Mouse (Mus musculus): ENCODE data around the gene Mctp1. TPM values are rescaled to one million over a fixed set of nuclear protein-coding genes. Genes with fewer than 3 reads are reported as not detected.
"Not testable (repeated sequence)": the region's sequence is repeated elsewhere in the genome, so short reads cannot be mapped to it uniquely, and the experiment has no call there.

Gene Mctp1
- polyA plus RNA-seq, 1 experiment from 2014 or later: 0.10 TPM

GRCm38 (mm10) chr13:76420111-76420510, 35.8 kb downstream of the Mctp1 start:
- DNase-seq (ENCODE audit: low read depth, low spot score) (no peak), ATAC-seq (no peak)
- TF ChIP-seq CTCF (IDR thresholded peaks at IDR 0.05): no peak
- CTCF ChIA-PET: no interaction called here
- in situ Hi-C loops (cut with MboI; ENCODE audit: low pct_unique_long_range_greater_than_20kb): no loop called here
- POLR2A ChIA-PET: no interaction called here
- H3K27me3 ChIP-seq: no peaks in the 10 kb centered on the region

- in situ Hi-C loops (cut with MboI; ENCODE audit: low pct_unique_long_range_greater_than_20kb): no loop called here
- POLR2A ChIA-PET: no interaction called here
- CTCF ChIA-PET: interaction anchor here (0.6 kb wide), 1 partner anchor 23 kb away, joined by 3 read pairs; no protein-coding TSS in a partner anchor
- no peaks in the 10 kb centered on the region for H3K27me3 ChIP-seq
- DNase-seq (ENCODE audit: low read depth, low spot score) (no peak), ATAC-seq (no peak)
- no peak for TF ChIP-seq CTCF (IDR thresholded peaks at IDR 0.05)
These were observed 36.7 kb downstream of the Mctp1 start for GRCm38 (mm10) chr13:76421075-76421474.

GRCm38 (mm10) chr13:76422124-76422523, 37.8 kb downstream of the Mctp1 start:
- no peak for ATAC-seq
- TF ChIP-seq CTCF (IDR thresholded peaks at IDR 0.05): no peak
- CTCF ChIA-PET: no interaction called here
- DNase-seq (ENCODE audit: low read depth, low spot score): no peak
- H3K27me3 ChIP-seq: no peaks in the 10 kb centered on the region
- POLR2A ChIA-PET: no interaction called here
- in situ Hi-C loops (cut with MboI; ENCODE audit: low pct_unique_long_range_greater_than_20kb): no loop called here

GRCm38 (mm10) chr13:76429456-76429855, 45.1 kb downstream of the Mctp1 start:
- no peak for DNase-seq (ENCODE audit: low read depth, low spot score)
- TF ChIP-seq CTCF (IDR thresholded peaks at IDR 0.05): no peak
- no peaks in the 10 kb centered on the region for H3K27me3 ChIP-seq
- ATAC-seq: no peak
- ChIA-PET CTCF (interaction anchor here (1.4 kb wide), 2 partner anchors 13 kb away, joined by 4 read pairs; no protein-coding TSS in a partner anchor), POLR2A (no interaction called here)
- in situ Hi-C loops (cut with MboI; ENCODE audit: low pct_unique_long_range_greater_than_20kb): no loop called here

- in situ Hi-C loops (cut with MboI; ENCODE audit: low pct_unique_long_range_greater_than_20kb): no loop called here
- POLR2A ChIA-PET: no interaction called here
- TF ChIP-seq CTCF (IDR thresholded peaks at IDR 0.05): no peak
- DNase-seq (ENCODE audit: low read depth, low spot score): no peak
- no peak for ATAC-seq
- no peaks in the 10 kb centered on the region for H3K27me3 ChIP-seq
- CTCF ChIA-PET: interaction anchor here (1.4 kb wide), 2 partner anchors 13 to 14 kb away, joined by 4 read pairs; no protein-coding TSS in a partner anchor
These were observed 45.6 kb downstream of the Mctp1 start for GRCm38 (mm10) chr13:76429927-76430326.

- TF ChIP-seq CTCF (IDR thresholded peaks at IDR 0.05): no peak
- ChIA-PET CTCF (interaction anchor here (0.9 to 1.0 kb wide), 2 partner anchors 10 to 14 kb away, joined by 3 to 4 read pairs; no protein-coding TSS in a partner anchor), POLR2A (no interaction called here)
- in situ Hi-C loops (cut with MboI; ENCODE audit: low pct_unique_long_range_greater_than_20kb): no loop called here
- H3K27me3 ChIP-seq: no peaks in the 10 kb centered on the region
- DNase-seq (ENCODE audit: low read depth, low spot score) (no peak), ATAC-seq (no peak)
These were observed 47.6 kb downstream of the Mctp1 start for GRCm38 (mm10) chr13:76431946-76432345.

- no peak for DNase-seq (ENCODE audit: low read depth, low spot score)
- CTCF ChIA-PET: no interaction called here
- POLR2A ChIA-PET: no interaction called here
- ATAC-seq: no peak
- no peaks in the 10 kb centered on the region for H3K27me3 ChIP-seq
- no peak for TF ChIP-seq CTCF (IDR thresholded peaks at IDR 0.05)
- in situ Hi-C loops (cut with MboI; ENCODE audit: low pct_unique_long_range_greater_than_20kb): no loop called here
These were observed 49.1 kb downstream of the Mctp1 start for GRCm38 (mm10) chr13:76433438-76433837.

GRCm38 (mm10) chr13:76436426-76436825, 52.1 kb downstream of the Mctp1 start:
- POLR2A ChIA-PET: no interaction called here
- DNase-seq (ENCODE audit: low read depth, low spot score) (no peak), ATAC-seq (no peak)
- in situ Hi-C loops (cut with MboI; ENCODE audit: low pct_unique_long_range_greater_than_20kb): no loop called here
- no peak for TF ChIP-seq CTCF (IDR thresholded peaks at IDR 0.05)
- H3K27me3 ChIP-seq: no peaks in the 10 kb centered on the region
- CTCF ChIA-PET: no interaction called here

- no peak for DNase-seq (ENCODE audit: low read depth, low spot score)
- CTCF ChIA-PET: no interaction called here
- in situ Hi-C loops (cut with MboI; ENCODE audit: low pct_unique_long_range_greater_than_20kb): no loop called here
- POLR2A ChIA-PET: no interaction called here
- no peak for TF ChIP-seq CTCF (IDR thresholded peaks at IDR 0.05)
- no peak for ATAC-seq
- H3K27me3 ChIP-seq: no peaks in the 10 kb centered on the region
These were observed 54.4 kb downstream of the Mctp1 start for GRCm38 (mm10) chr13:76438765-76439164.

- no peaks in the 10 kb centered on the region for H3K27me3 ChIP-seq
- no peak for TF ChIP-seq CTCF (IDR thresholded peaks at IDR 0.05)
- DNase-seq (ENCODE audit: low read depth, low spot score): no peak
- ChIA-PET POLR2A (no interaction called here), CTCF (interaction anchor here (1.6 kb wide), 1 partner anchor 15 kb away, joined by 4 read pairs; no protein-coding TSS in a partner anchor)
- ATAC-seq: no peak
- in situ Hi-C loops (cut with MboI; ENCODE audit: low pct_unique_long_range_greater_than_20kb): no loop called here
These were observed 61.7 kb downstream of the Mctp1 start for GRCm38 (mm10) chr13:76446059-76446458.

- ChIA-PET CTCF (interaction anchor here (1.0 kb wide), 1 partner anchor 12 kb away, joined by 3 read pairs; no protein-coding TSS in a partner anchor), POLR2A (no interaction called here)
- in situ Hi-C loops (cut with MboI; ENCODE audit: low pct_unique_long_range_greater_than_20kb): no loop called here
- DNase-seq (ENCODE audit: low read depth, low spot score) (no peak), ATAC-seq (no peak)
- no peaks in the 10 kb centered on the region for H3K27me3 ChIP-seq
- TF ChIP-seq CTCF (IDR thresholded peaks at IDR 0.05): no peak
These were observed 63.2 kb downstream of the Mctp1 start for GRCm38 (mm10) chr13:76447528-76447927.

GRCm38 (mm10) chr13:76451526-76451925, 67.2 kb downstream of the Mctp1 start:
- in situ Hi-C loops (cut with MboI; ENCODE audit: low pct_unique_long_range_greater_than_20kb); H3K27me3 ChIP-seq; ATAC-seq; CTCF ChIA-PET; POLR2A ChIA-PET; DNase-seq (ENCODE audit: low read depth, low spot score): not testable (repeated sequence)

All from Patski (cell line).